Mouse (Mus musculus) myocyte (in vitro differentiated cells): ENCODE measurements at regions not wholly inside any gene's neighbourhood (a gene's known extent, or its start where the extent isn't known, plus 50 kb on each side); places are given as distances from the start of the nearest gene placed in this dataset.

Experiments used
- POLR2A ChIP-seq: IDR thresholded peaks from one replicate; pipeline ENCODE4 v1.6.1; 2011; ENCODE audit warnings: low read depth, mild to moderate bottlenecking, control low read depth, moderate library complexity; ENCODE audit not compliant: insufficient read length
- REST ChIP-seq: IDR thresholded peaks from one replicate; pipeline ENCODE4 v1.6.1; 2011; ENCODE audit warnings: mild to moderate bottlenecking, control low read depth, moderate library complexity; ENCODE audit not compliant: insufficient read depth, insufficient read length
- TCF12 ChIP-seq: IDR thresholded peaks from one replicate; pipeline ENCODE4 v1.6.1; 2011; ENCODE audit warnings: mild to moderate bottlenecking, control low read depth; ENCODE audit not compliant: poor library complexity, insufficient read depth, severe bottlenecking

GRCm38 (mm10) chr12:118775463-118776064 is 70.6 kb upstream of the Sp8 start:
- TF ChIP-seq POLR2A (no peak), REST (no peak), TCF12 (no peak)
